Mouse (Mus musculus) heart, postnatal 0 days (tissue): ENCODE measurements around the gene Yjefn3.
"Not testable (repeated sequence)": the region's sequence is repeated elsewhere in the genome, so short reads cannot be mapped to it uniquely, and the experiment has no call there.

Experiments
- CTCF ChIP-seq: IDR thresholded peaks from 2 replicates; pipeline ENCODE4 v1.5.1; 2016; ENCODE audit warnings: antibody characterized with exemption, control low read depth, low read depth
- EP300 ChIP-seq: IDR thresholded peaks from 2 replicates; pipeline ENCODE4 v1.6.1; 2016; ENCODE audit warnings: antibody characterized with exemption, low read depth

- not testable (repeated sequence) for TF ChIP-seq EP300, CTCF
Measured at GRCm38 (mm10) chr8:69942495-69942894, 40.0 kb upstream of the Yjefn3 start.
